Mouse (Mus musculus): ENCODE data around the gene Higd1c.
"Not testable (repeated sequence)": the region's sequence is repeated elsewhere in the genome, so short reads cannot be mapped to it uniquely, and the experiment has no call there.

Gene Higd1c

GRCm38 (mm10) chr15:100364242-100364641 lies at the start of gene Higd1c:
Higd1c (plus strand) TSS chr15:100364542.
- no peak for DNase-seq

- DNase-seq, result not testable (repeated sequence)
These were observed 46.2 kb upstream of the Higd1c start for GRCm38 (mm10) chr15:100318014-100318671.

GRCm38 (mm10) chr15:100319884-100320283 lies 44.5 kb upstream of the Higd1c start:
- DNase-seq, result no peak

GRCm38 (mm10) chr15:100320295-100320905 lies 43.9 kb upstream of the Higd1c start:
- no peak for DNase-seq

GRCm38 (mm10) chr15:100321134-100321533 lies 43.2 kb upstream of the Higd1c start:
- DNase-seq, result peak; percentile 75 to 82

DNA sequence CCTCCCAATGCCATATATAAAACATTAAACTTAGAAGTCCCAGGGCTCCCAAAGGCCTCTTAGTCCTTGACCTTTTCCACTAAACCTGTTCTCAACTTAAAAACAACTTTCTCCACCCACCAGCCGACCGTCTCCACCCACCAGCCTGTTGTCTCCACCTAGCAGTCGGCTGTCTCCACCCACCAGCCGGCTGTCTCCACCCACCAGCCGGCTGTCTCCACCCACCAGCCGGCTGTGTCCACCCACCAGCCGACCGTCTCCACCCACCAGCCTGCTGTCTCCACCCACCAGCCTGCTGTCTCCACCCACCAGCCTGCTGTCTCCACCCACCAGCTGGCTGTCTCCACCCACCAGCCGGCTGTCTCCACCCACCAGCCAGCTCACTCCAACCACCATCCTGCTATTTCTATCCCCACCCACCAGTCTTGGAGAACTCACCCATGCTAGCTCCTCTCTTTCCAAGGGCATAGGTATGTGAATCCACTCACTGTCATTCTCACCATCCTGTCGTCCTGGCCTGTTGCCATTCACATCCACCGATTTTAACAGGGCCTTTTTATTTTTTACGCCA lies 40.2 kb upstream of the Higd1c start:
- no peak for DNase-seq

DNA sequence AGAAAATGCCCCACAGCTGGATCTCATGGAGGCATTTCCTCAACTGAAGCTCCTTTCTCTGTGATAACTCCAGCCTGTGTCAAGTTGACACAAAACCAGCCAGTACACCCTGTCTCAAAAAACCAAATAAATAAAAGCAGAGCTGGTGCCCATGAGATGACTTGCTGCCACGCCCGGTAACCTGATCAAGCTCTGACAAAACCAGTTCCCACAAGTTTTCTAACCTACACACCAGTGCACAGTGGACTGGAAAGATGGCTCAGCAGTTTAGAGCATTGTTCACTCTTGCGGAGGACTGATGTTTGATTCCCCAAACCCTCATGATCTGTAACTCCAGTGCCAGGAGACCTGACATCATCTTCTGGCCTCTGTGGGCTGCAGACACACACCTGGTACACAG lies 39.1 kb upstream of the Higd1c start:
- no peak for DNase-seq

DNA sequence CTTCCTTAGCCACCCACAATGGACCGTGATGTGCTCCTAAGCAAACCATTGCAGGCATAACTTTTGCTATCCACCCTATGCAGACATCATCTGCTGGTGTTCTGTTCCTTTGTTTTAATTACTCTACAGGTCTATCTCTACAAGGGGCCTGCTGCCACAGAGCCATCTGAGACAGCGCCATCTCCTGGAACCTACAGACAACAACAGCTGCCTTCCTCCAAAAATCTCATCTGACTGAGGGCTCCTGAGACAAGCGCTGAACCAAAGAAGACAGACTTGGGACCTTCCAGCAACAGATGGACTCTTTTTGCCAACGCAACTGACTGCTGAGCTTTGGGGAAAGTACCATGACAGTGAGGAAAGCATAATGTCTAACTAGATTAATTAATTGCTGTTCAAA lies 36.3 kb upstream of the Higd1c start:
- DNase-seq, result not testable (repeated sequence)

DNA sequence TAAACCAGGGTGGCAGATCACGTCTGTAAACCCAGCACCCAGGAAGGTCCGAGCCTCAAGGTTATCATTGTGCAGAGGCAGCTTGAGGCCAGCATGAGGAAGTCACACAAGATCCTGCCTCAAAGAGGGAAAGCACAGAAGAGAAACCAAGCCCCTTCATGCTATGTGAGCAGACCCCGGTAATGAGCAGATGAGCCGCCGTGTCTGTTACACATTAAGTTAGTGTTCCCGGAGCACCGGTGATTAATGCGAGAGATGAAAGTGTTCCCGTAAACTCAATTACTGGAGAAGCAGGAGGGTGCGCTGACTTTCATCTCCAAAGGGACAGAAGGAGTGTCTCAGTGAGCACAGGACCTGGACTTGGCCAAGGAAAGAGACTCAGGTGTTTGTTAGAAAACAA lies 35.0 kb upstream of the Higd1c start:
- DNase-seq, result not testable (repeated sequence)

DNA sequence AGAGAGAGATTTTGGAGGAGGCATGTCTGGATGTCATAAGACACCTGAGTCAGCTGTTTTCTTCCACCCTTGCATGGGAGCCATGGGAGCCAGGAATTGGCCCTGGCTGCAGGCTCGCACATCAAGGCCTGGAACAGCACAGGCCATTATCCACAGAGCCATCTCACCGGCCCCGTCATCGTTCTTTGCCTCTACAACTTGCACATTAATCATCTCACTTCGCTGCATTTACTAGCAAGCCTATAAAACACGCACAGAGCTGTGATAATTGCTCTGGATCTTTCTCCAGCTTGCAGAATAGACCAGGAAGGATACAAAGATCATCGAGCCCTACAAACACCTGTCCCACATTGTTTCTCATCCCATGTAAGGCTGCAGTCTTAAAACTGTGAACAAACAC lies 33.6 kb upstream of the Higd1c start:
- no peak for DNase-seq

DNA sequence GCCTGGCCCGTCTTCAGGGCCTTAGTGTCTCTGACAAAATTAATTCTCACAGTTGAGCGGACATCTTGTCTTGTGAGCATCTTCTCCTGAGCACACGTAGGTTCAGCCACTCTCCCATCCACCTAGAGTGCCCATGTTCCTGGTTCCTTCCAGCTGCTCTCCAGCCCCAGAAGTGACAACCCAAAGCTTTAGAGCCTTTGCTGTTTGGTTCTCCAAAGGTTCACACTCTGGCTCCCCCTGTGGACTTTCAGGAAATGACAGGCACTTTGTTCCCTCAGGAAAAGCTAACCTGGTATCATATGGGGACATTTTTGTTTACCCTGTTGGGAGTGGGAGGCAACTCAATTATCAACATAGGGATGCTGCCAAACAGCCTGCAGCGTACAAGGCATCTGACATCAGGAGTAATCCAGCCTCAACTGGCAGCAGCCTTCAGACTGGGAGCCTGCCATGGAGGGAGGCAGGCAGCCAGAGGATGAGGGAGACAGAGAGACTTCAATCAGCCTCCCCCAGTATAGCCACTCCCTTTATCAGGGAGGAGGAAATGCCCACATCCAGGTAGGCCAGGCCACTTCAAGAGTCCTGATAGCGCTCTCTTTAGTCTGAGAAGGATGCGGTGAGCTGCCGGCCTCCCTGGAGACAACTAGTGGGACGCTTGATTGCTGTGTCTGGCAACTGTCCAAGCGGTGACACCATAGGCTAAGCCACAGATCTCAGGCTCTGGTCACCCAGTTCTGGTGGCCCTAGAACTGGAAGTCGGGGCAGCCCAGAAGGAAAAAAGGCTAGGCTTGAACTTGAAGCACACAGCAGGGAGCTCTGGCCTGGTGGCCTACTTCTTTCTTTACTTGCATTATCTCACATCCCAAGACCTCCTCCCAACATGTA lies 32.0 kb upstream of the Higd1c start:
- peak; percentile 39 to 40 for DNase-seq

DNA sequence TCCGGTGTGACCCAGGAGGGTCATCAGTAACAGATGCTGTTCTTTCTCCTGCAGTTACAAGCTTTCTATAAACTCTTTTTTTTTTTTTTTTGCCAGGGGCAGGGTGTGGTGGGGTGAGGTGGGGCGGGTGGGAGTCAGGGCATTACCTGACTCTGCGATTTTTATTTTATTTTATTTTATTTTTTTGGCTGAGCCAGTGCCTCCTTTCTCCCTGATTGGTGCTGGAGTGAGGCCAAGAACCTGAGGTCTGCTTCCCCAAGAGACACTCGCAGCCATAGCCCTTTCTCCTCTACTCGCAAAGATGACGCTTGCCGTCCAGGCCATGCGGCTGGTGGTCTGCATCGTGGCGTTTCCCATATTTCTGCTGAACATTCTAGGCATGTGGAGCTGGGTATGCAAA lies 29.7 kb upstream of the Higd1c start, which contains the start of gene Mettl7a3:
Gene Mettl7a3 (plus strand): TSS at position 301 of the 400 bp plus-strand sequence.
- peak in 1 of 2 experiments; percentile 40 for DNase-seq

GRCm38 (mm10) chr15:100337328-100337727 lies 27.0 kb upstream of the Higd1c start:
- not testable (repeated sequence) for DNase-seq

- peak; percentile 77 to 85 for DNase-seq
These were observed 26.5 kb upstream of the Higd1c start for GRCm38 (mm10) chr15:100337847-100338246.

DNA sequence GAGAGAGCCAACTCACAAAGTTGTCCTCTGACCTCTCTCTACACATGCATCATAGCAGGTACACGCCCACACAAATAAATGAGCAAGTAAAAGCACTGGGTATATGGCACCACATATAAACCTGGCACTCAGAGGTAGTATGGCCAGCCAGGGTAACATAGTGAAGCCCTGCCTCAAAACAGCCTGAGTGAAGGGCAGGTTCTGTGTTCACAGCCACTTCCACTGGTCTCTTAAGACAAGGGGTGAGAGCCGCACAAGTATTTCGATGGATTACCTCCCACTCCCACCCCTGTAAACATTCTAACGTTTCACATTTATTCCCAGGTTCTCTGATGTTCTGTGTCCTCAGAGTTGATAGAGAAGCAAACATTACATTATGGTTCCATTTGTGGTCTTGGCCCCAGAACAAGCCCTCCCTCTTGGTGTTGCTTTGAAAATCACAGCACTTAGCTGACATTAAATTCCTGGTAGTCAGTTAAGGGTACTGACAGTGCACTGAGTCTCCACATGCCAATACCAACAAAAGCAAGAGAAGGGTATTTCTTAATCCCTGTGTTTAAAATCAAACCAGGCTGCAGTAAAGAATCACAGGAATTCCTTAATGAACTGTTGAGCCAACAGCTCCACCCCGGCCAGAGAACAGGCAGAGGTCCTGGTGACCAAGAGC lies 22.9 kb upstream of the Higd1c start:
- not testable (repeated sequence) for DNase-seq

DNA sequence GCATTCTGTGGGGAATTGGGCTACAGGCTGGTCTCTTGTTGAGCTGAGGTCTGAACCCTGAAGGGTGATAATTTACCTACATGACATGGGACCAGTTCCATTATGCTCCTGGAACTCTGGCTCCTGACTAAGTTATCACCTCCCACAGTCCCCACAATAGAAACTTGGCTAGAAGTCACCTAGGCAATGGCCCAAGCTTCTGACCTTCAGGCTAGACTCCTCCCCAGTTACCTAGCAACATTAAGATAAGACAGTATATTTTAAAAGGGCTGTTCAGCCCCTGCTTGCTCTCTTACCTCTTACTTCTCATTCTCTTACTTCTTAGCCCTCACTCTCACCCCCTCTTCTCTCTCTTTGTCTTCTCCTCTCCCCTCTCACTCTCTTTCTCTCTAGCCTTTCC lies 18.9 kb upstream of the Higd1c start:
- DNase-seq, result no peak

- DNase-seq, result no peak
These were observed 17.6 kb upstream of the Higd1c start for GRCm38 (mm10) chr15:100346761-100347160.

DNA sequence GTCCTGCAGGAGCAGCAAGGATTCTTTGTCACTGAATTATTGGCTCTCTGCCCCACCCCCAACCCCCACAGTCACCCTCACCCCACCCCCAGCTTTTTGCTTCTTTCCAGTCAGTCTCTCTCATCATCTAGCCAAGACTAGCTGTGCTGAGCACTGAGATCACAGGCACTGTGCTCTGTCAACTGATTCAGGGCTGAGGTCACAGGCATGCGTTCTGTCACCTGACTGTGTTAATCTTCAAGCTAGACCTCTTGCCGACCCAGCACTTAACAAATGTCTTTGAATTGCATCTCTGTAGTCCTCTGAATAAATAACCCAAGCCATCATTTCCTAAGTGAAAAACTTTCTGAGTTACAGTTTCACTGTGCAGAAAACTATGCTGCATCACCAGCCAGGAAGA lies 14.8 kb upstream of the Higd1c start:
- no peak for DNase-seq

DNA sequence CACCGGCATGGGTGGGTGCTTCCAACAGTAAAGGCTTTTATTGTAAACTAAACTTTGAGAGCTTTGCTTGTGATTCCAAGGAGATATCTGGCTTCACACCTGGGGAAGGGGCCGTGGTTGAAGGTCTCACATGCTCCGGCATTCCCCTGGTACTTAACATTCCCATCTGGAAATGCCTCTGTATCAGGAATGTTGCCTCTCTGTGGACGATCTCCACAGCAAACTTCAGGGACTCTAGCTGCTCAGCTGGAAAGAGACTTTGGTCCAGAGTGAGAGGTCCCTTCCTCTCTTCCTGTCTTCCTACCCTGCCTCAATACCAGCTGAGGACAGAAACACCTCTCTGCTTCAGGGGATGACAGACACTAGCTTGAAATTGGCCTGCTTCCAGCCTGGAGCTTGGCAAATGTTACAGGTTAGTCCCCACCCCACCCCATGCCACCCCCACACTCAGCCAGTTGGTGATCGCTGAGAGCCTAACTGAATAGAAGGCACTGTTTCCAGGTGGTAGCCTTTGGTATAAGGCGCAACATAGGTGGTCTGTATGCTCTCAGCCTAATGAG lies 12.8 kb upstream of the Higd1c start:
- DNase-seq, result peak in 1 of 2 experiments; percentile 24

DNA sequence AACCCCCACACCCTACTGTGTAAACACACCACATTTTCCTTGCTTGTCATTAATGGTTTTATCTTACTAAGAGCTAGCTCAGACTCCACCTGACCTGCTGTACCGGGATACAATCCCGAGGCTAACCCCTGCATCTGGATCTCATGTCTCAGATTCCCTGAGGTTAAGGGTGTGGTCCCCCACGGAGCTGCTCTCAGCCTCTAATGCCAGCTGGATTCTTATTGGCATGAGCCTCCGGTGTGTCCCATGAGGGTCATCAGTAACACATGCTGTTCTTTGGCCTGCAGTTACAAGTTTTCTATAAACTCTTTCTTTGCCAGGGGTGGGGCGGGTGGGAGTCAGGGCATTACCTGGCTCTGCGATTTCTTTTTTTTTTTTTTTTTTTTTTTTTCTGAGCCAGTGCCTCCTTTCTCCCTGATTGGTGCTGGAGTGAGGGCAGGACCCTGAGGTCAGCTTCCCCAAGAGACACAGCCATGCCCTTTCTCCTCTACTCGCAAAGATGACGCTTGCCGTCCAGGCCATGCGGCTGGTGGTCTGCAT lies 11.6 kb upstream of the Higd1c start, which contains the start of the genes Methig1 and Mettl7a2:
Gene Methig1 (plus strand): TSS at position 439 of the 540 bp plus-strand sequence.
Gene Mettl7a2 (plus strand): TSS at position 490 of the 540 bp plus-strand sequence.
- no peak for DNase-seq

GRCm38 (mm10) chr15:100353399-100353798 lies 10.9 kb upstream of the Higd1c start:
- DNase-seq, result not testable (repeated sequence)

- no peak for DNase-seq
These were observed 8.5 kb upstream of the Higd1c start for GRCm38 (mm10) chr15:100355876-100356275.

Data from cerebellum, postnatal 14 days (tissue).